Mouse (Mus musculus) activated CD4-positive, CD25-positive, alpha-beta regulatory T cell, adult 4 months (primary cell): ENCODE data around the gene Armc2. TPM values are rescaled to one million over a fixed set of nuclear protein-coding genes. Genes with fewer than 3 reads are reported as not detected.

Experiments used
- polyA plus RNA-seq, 2 experiments: library from polyadenylated mRNA; unstranded; fragments of 100-300 nt; shearing (Covaris generic); gene quantifications; one replicate each; pipeline ENCODE4 v1.2.1; 2017

The Armc2 gene
- polyA plus RNA-seq, 2 experiments from 2014 or later: 0.32 to 0.46 TPM

Other genes with a start within 250 kb of the Armc2 start
- gene Cep57l1, start 208.6 kb downstream of the Armc2 start, polyA plus RNA-seq: 10 to 100 TPM; 15.4 to 17.1 TPM
- gene Sesn1, start 208.5 kb downstream of the Armc2 start, polyA plus RNA-seq: 10 to 100 TPM; 77.3 to 80.5 TPM